Mouse (Mus musculus) hindbrain, embryonic 13.5 days (tissue): ENCODE results near the gene Olfr373. TPM values are rescaled to one million over a fixed set of nuclear protein-coding genes. Genes with fewer than 3 reads are reported as not detected.

Source experiments
- polyA plus RNA-seq: library from polyadenylated mRNA; unstranded; fragments of >200 nt; fragmentation: Nextera tagmentation; extraction: Ambion mirVana; gene quantifications from 2 replicates; pipeline ENCODE4 v1.2.1, GENCODE M21; 2015

Olfr373 gene
- polyA plus RNA-seq, 1 experiment from 2014 or later: not detected

Other genes with a start within 250 kb of the Olfr373 start
- 8.2 and 8.7 TPM in 2 replicates for gene Zfp709, start 201.2 kb upstream of the Olfr373 start, polyA plus RNA-seq
- 16.5 and 17.8 TPM in 2 replicates for gene Zfp882, start 174.6 kb upstream of the Olfr373 start, polyA plus RNA-seq
- 34.9 and 38.9 TPM in 2 replicates for gene Zfp617, start 174.5 kb upstream of the Olfr373 start, polyA plus RNA-seq
- gene Zfp961, start 132.1 kb upstream of the Olfr373 start, polyA plus RNA-seq: 15.1 and 16.9 TPM in 2 replicates
- 0.73 and 0.76 TPM in 2 replicates for gene Cyp4f18, start 73.6 kb upstream of the Olfr373 start, polyA plus RNA-seq
- not detected in 2 replicates for gene Olfr372, start 42.0 kb upstream of the Olfr373 start, polyA plus RNA-seq
- gene Olfr374, start 23.9 kb downstream of the Olfr373 start, polyA plus RNA-seq: 0.05 TPM in 1 of 2 replicates, not detected in the other
- 221 and 233 TPM in 2 replicates for gene Tpm4, start 51.8 kb downstream of the Olfr373 start, polyA plus RNA-seq
- 94.1 and 96.0 TPM in 2 replicates for gene Rab8a, start 78.0 kb downstream of the Olfr373 start, polyA plus RNA-seq
- not detected in 2 replicates for gene Hsh2d, start 106.5 kb downstream of the Olfr373 start, polyA plus RNA-seq
- gene Cib3, start 129.7 kb downstream of the Olfr373 start, polyA plus RNA-seq: not detected in 2 replicates
- not detected in 2 replicates for gene Gm11034, start 130.5 kb downstream of the Olfr373 start, polyA plus RNA-seq
- gene Fam32a, start 136.6 kb downstream of the Olfr373 start, polyA plus RNA-seq: 108 and 109 TPM in 2 replicates
- gene Ap1m1, start 156.8 kb downstream of the Olfr373 start, polyA plus RNA-seq: 247 and 261 TPM in 2 replicates
- gene Gm10282, start 222.1 kb downstream of the Olfr373 start, polyA plus RNA-seq: 15.4 TPM in 2 replicates
- gene Klf2, start 235.9 kb downstream of the Olfr373 start, polyA plus RNA-seq: 5.0 and 5.9 TPM in 2 replicates